Mouse (Mus musculus) T-helper 1 cell (primary cell): ENCODE results near the gene Rpl9.

Experiments
- in situ Hi-C: fragments of 300-600 bp; cut with MboI, MseI; formaldehyde crosslinking; loops from one replicate; pipeline ENCODE4 v1.15.1; 2025; ENCODE audit warnings: high pct_unique_total_duplicates

Gene Rpl9

DNA sequence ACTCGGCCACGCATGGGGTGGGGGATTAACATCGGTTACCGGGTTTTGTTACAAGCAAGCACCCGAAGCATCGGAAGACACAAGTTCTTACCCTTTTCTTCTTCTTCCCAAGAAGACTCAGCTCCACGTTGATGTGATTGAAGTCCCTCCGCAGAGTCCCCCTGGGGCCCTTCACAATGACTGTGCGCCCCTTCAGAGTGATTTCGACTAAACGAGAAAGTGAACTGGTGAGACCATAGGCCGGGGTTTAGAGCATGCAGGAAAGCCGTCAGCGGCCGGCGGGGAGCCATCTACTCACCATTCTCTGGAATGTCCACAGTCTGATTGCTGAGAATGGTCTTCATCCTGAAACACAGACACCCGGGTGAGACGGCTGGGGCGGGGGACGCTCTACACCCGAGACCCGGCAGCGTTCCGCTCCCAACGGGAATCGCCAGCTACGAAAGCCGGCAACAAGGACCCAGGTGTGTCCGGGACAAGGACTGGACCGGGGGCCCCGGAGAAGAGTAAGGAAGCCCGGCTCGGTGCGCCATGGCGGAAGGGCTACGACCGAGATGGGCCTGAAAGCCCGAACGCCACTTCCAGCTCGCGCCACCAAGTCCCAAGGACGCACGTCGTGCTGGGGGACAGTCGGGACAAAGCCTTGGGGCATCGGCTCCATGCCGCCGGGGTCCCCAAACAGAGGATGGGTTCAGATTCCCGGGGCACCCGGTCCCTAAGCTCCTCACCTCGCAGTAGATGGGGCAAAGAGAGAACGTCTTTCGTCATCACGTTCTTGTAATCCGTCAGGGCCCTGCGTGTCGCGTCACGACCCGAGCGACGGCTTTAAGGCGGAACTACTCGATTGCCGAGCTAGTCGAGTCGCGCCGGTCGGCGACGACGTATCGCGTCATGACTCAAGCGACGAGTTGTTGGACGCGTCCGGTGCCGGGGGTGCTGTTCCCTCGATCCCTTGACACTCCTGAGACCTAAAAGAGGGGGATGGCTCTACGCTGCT, at the start of gene Rpl9, which contains the start of gene Lias:
Rpl9 (minus strand) TSS at position 797 of the 997 bp plus-strand sequence.
Lias (plus strand) TSS at position 850 of the 997 bp plus-strand sequence.
- in situ Hi-C loops: no loop called here

DNA sequence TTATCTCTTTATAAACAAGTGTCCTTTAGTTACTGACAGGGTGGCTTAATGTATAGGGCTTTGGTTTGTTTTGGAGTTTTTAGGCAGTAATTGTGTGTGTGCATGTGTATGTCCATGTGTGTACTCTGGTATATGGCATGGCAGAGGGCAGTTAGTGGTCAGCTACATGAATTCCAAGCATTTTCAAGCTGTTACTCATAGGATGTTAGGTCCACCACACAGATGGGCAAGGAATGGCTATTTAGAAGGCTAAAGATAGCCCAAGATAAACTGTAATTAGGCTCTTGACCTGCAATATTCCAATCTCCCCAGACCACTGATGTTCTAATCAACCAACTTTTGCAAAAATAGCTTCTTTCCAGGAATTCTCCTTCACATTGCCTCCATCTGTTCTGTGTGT, 46.8 kb upstream of the Rpl9 start:
- in situ Hi-C loops: loop anchor here (5.0 kb wide), 1 partner anchor 64 kb away; no protein-coding TSS in a partner anchor

DNA sequence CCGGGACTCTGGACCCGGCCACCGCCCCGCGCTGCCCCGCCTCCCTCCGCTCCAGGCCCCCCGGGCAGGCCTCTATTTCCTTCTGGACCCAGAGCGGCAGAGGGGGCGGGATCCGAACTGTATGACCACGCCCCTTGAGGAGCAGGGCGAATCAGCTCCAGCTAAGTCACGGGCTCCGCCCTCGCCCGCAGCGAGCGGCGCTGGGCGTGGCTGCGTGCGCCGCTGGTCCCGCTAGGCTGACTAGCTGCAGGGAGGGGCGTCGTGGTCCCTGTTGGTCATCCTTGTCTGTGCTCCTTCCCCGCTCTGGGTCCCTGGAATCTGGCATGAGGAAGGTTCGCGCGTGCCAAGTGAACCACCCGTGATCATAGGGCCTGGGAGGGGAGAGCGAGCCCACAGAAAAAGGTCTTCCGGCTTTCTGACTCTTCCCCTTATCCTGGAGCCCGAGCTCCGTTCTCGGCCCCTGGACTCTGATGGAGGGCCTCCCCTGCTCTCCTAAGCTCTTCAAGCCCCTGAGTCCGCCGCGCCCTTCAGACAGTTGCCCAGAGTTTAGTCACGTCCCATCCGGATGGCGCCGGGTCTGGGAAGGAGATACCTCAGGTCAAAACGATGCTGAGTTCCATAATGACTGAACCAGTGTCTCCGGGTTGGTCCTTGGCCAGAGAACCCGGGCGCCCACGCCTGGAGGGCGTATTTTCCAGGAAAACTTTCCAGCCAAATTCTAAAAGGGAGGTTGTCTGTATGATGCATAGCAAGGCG, 44.7 kb upstream of the Rpl9 start, which contains the start of gene Ugdh:
Ugdh (minus strand) TSS at position 144 of the 756 bp plus-strand sequence.
- in situ Hi-C loops: loop anchor here (5.0 kb wide), 1 partner anchor 66 kb away; no protein-coding TSS in a partner anchor

DNA sequence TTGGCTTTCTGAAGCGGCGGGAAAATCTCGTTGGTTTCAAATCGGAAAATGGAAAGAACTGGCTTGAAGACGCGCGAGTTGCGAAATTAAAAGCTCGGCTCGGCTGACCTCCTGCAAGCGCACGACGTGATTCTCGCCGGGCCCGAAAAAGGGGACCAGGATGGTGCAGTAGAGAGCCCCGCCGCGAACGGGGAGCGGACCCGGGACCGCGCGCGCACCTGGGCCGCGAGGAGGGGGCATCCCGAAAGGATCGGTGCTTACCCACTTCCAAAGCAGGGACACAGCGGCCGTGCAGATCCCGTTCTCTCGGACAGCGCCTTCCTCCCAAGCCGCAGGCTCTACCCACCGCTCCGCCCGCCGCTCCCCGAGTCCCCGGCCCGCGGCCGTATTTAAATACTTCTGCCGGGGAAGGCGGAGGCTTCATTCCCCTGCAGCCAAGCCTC, 44.1 kb upstream of the Rpl9 start:
- in situ Hi-C loops: loop anchor here (5.0 kb wide), 1 partner anchor 67 kb away; no protein-coding TSS in a partner anchor

DNA sequence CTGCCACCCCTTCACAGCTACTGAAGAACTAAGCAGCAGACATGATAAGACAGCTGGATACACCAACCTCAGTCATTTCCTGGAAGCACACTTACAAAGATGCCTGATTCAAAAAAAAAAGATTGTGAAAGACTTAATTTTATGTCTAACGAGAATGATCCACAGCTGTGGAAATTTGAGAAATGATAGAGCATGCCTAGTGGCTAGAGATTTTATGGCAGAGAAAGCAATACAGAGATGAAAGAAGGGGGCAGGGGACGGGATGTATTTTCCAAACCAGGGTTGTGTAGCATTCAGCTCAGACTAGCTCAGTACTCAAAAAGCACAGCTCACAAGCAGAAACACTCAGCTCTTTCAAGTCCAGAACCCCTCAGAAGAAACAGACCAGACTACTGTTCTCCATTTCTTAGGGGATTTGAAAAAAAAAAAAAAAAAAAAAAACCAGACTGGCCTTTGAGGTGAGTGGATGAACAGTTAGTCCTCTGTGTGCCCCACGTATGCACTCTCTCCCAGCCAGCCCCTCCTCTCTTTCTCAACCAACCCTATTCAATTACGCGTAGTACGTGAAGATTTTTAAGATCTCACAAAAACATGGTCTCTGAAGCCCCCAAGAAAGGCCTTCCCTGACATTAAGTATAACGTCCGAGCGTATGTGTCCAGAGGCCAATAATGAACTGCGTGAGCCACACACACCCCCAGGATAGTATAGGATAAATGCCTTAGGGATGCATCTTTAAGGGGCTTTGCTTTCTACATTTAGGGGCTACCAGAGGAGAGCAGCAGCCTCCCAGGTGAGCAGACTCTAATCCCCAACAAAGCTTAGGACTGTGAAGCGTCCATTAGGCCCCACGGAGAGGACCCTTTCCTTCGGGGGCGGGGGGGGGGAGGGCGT, 43.5 kb upstream of the Rpl9 start:
- in situ Hi-C loops: loop anchor here (5.0 kb wide), 1 partner anchor 68 kb away; no protein-coding TSS in a partner anchor

DNA sequence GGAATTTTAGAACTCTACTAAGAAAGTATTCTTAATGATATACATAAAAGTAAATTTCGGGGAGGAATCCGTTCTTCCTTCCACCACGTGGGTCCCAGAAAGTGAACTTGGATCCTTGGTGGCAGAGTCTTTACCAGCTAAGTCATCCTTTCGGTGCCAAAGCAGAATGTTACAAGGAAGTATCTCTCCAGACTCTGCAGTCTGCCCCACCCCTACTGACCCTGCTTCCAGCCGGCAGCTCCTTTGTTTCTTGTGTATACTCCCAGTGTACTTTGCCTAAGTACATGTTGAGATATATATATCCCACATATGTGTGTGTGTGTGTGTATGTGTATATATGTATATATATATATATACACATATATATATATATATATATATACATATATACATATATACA, 38.2 kb upstream of the Rpl9 start:
- in situ Hi-C loops: no loop called here

DNA sequence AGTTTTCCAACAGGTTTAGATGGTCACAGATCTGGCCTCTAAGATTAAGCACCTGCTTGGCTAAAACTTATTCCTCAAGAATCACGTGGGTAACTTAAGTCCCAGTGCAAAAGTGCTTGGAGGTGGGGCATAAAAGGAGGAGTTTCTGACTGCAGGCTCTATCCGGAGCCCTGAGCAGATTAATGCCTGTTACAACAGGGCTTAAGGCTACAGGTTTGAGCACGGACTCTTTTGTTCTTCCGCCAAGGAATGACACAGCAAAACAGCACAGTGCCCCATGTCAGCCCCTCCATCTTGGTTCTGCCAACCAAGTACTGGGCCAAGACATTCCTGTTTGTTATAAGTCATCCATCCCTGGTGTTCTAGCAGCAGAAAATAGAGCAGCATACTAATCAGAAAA, 37.1 kb upstream of the Rpl9 start:
- in situ Hi-C loops: no loop called here

DNA sequence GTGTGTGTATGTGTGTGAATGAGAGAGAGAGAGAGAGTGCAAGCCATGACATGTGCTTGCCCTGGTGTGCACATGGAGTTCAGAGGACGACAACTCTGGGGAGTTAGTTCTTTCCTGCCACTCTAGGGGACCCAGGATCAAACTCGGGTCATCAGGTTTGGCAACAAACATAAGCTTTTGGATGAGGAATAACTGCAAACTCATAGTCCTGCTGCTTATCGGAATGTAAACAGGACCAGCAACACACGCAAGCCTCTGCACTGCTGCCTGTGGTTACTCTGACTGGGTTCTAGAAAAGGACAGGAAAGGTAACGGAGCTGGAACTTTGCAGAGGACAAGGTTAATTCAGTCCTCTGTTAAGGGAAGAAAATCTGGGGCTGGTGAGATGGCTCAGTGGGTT, 34.0 kb upstream of the Rpl9 start:
- in situ Hi-C loops: no loop called here

DNA sequence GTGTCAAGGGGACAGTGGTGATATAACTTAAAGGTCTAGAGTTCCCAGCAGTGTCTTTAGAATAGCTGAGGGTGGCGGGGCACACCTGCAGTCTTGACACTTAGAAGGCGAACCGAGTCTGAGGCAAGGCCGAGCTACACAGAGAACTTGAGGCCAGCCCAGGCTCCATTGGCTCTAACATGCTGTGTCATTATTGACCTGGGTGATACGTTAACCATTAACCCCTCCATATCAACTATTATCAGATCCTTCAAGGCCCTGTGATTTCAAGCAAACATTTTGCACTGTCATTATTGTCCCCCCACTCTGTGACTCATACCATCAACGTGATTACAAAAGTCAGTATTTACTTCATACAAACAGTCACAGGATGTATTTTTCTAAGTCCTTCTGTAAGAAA, 33.0 kb upstream of the Rpl9 start:
- in situ Hi-C loops: no loop called here

DNA sequence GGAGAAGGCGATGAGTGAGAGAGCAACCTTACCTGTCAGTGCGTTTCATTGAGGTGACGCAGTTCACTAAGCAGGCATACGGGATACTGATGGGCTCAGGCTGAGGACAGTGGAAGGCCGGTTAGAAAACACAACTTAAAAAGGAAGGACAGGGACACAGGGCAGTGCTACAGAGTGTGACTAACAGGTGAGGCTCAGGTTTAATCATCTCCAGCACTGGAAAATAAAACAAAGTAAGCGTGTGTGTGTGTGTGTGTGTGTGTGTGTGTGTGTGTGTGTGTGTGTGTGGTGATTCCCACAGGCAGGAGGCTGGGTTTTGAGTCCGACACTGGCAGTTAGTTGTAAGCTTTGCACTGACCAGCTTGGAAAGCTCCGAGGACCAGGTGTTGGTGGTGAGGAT, 31.6 kb upstream of the Rpl9 start:
- in situ Hi-C loops: no loop called here

DNA sequence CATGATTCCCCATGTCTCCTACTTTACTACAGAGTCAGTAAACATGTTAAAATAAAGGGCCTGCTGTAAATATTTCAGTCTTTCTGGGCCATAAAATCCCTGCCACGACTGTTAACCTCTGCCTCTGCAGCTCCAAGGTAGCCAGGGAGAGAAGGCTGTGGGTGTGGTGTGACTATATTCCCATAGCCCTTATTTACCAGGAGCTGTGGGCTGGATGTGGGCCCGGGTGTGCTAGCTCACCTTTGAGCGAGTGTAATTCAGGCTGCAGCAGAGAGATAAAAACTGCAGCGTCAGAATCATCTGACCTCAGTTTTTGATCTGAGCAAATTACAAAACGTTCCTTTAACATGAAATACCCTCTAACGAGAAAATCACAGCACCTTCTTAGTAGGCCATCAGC, 29.6 kb upstream of the Rpl9 start:
- in situ Hi-C loops: no loop called here

DNA sequence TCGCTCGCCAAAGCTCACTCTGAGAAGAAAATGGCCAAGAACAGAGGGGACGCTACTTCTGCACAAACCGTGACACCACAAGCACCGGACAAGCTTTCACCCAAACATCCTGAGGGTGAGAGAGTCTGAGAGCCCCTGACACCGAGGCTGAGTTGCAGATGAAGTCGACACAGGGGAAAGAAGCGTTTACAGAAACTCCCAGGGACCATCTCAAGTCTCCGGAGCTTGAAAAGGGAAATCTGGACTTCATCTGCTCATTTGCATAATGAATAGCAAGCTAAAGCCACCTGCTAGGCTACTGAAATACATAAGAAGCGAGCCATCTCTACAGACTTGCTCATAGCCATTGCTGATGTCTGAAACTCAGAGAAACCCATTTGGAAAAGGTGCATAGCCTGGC, 27.9 kb upstream of the Rpl9 start:
- in situ Hi-C loops: no loop called here

DNA sequence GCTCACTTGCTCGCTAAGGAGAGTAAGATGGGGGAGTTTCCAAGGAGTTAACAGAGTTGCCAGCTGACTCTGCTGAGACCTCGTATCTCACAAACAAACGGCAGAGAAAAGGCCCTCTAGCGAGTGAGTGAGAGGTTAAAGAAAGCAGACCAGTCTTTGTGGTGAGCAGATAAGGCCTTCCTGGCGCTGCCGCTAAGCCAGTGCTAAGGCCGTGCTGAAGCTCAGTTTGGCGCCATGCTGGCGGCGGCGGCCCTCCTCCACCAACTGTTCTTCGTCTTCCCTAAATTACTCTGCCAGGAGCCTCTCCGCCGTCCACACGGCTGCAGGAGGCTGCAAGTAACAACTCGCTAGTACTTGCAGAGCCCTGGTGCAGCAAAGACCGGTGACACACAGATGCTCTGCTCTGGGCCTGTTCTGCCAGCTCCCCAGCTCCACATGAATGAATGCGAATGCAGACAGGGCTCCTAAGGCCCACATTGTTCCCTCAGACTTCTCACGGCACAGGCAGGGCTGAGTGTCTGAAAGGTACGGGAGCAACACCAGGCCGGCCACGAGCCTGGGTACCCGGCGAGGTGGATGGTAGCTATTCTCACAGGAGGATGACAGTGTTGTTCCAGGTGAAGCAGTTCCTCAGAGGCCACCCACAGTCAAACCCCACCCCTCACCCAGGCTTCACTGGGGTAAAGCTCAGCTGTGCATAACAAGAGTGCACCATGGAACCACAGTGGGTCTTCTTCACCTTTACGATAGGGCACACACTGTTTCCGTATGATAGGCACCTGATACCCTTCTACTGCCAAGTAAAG, 24.6 kb upstream of the Rpl9 start:
- in situ Hi-C loops: no loop called here

DNA sequence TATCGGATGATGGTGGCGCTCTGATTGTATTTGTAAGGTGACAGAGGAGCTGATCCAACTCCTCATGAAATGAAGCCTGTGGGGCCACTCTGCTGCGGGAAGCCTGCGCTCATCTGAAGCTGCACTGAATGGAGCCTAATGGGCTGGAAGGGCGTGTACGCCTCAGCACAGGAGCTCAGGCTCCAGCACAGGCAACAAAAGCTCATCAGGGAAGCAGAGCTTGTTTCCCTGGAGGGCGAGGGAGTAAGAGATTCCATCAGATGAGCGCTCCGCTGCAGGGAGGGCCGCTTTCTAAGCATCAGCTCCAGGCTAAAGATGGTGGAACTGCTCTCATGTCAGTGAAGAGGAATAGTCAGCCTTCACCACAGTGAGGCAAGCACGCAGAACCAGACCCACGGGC, 16.7 kb upstream of the Rpl9 start:
- in situ Hi-C loops: no loop called here

DNA sequence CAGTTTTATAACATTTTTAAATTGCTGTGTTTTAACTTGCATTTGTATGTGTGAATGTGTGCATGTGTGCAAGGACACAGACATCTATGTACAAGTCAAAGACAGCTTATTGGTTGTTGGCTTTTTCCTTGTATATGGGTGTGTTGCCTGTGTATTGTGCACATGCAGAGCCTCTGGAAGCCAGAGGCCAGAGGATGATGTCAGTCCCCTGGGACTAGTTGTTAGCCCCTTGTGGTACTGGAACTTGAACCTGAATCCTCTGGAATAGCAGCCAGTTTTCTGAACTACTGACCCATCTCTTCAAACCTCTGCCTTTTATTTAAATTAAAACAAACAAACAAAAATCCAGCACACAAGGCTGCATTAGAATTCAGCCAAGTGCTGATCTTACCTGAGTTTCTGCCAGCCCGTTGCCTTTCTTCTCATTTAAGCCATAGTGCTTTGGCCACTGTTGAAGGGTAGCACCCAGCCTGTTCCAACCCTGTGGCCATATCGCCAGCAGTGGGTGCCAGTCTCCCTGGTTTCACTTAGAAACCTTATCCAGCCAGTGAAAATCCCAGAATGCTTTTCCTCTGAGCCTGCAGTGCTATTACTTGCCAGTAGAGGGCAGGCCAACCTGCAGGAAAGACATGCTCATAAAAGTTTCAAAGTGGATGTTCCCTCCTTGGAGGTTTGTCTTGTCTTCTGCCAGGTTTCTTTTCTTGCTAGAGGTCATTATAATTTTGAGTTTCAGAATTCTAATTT, 10.2 kb upstream of the Rpl9 start:
- in situ Hi-C loops: no loop called here

DNA sequence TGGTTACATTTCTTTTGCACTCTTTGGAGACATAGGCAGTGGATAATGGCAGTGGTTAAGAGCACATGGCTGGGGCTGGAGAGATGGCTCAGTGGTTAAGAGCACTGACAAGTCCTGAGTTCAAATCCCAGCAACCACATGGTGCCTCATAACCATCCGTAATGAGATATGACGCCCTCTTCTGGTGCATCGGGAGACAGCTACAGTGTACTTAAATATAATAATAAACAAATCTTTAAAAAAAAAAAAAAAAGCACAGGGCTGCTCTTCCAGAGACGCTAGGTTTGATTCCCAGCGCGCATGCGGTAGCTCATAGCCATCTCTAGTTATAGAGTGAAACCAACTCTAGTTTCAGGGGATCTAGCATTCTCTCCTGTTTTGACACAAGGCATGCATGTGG, 3.2 kb upstream of the Rpl9 start:
- in situ Hi-C loops: no loop called here

DNA sequence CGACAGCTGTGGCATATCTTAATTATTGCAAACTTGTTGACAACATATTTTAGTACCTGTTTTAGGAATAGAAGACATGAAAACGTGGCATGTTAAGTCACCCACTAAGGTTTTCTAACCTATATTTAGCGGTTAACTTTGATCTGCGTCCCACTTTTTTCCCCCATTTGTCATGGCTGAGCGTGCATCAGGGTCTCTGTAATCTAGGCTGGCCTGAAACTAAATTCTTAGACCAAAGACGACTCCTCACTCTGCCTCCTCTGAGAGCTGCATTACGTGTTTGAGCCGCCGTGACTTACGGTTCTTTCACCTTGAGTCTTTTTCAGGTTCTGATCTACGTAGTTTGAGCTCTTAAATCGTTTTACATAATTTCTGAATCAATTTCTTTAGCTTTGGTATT, 509 bp upstream of the Rpl9 start:
- in situ Hi-C loops: no loop called here

DNA sequence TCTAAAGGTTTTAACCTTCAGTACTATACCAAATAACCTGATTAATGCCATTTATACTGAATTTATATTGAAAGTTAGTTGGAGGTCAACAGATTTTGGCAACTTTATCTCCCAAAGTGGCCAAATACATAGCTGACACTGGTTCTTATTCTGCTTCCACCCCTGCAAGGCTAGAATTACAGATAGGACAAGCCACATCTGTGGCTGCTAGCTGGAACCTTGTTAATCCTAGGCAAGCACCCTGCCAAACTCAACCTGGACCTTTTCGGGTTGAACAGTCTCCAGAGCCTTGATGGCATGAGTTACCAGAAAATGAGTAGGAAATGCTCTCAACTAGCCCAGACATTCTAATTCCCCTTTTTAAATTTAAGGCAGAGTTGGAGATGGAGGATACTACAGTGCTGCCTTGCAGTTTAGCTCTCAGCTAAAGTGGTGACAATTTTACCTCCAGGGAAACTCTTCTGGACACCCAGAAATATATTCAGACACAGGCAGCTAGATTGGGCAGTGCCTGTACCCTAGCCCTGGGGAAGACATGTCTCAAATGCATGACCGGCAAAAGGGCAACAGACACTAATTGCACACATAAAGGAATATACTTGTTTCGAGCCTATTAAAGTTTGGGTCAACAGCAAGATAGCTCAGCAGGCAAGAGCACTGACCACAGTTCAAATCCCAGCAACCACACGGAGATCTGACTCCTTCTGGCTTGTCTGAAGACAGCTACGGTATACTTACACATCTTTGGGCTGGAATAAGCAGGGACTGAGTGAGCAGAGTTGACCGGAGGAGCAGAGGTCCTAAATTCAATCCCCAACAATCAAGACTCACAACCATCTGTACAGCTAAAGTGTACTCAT, 4.0 kb downstream of the Rpl9 start:
- in situ Hi-C loops: loop anchor here (5.0 kb wide), 1 partner anchor 50 kb away; the partner anchor contains the start of gene Rfc1
